Mouse (Mus musculus) midbrain, embryonic 15.5 days (tissue): ENCODE measurements around the gene Sptlc2. TPM values are rescaled to one million over a fixed set of nuclear protein-coding genes. Genes with fewer than 3 reads are reported as not detected.
A peak's percentile ranks its signal among the peaks of the same experiment; 100 is the strongest.
"Not testable (repeated sequence)": the region's sequence is repeated elsewhere in the genome, so short reads cannot be mapped to it uniquely, and the experiment has no call there.

Experiments
- ATAC-seq: fragments of 200-750 bp; cut with Nextera tagmentation; replicated peaks from 2 replicates; pipeline ENCODE4 v1.8.0; 2017; ENCODE audit warnings: moderate TSS enrichment
- H3K27ac ChIP-seq: fragments of 300-500 bp; sonication (generic); 2 replicates; pipeline ENCODE4 v1.5.1; 2015; ENCODE audit warnings: mild to moderate bottlenecking, inconsistent platforms
- H3K27me3 ChIP-seq: fragments of 300-500 bp; sonication (generic); replicated peaks from 2 replicates; pipeline ENCODE4 v1.6.1; 2015; ENCODE audit warnings: inconsistent platforms
- H3K36me3 ChIP-seq: fragments of 300-500 bp; sonication (generic); replicated peaks from 2 replicates; pipeline ENCODE4 v1.6.1; 2015; ENCODE audit warnings: inconsistent platforms
- H3K4me1 ChIP-seq: fragments of 300-500 bp; sonication (generic); 2 replicates; pipeline ENCODE4 v1.6.1; 2015; ENCODE audit warnings: inconsistent platforms
- H3K4me2 ChIP-seq: fragments of 300-500 bp; sonication (generic); 2 replicates; pipeline ENCODE4 v1.6.1; 2015; ENCODE audit warnings: inconsistent platforms, mild to moderate bottlenecking, moderate library complexity
- H3K4me3 ChIP-seq: fragments of 300-500 bp; sonication (generic); 2 replicates; pipeline ENCODE4 v1.5.1; 2015; ENCODE audit warnings: mild to moderate bottlenecking, inconsistent platforms
- H3K9ac ChIP-seq: fragments of 300-500 bp; sonication (generic); 2 replicates; pipeline ENCODE4 v1.6.1; 2015; ENCODE audit warnings: mild to moderate bottlenecking, inconsistent platforms
- H3K9me3 ChIP-seq: fragments of 300-500 bp; sonication (generic); 2 replicates; pipeline ENCODE4 v1.6.1; 2016; ENCODE audit warnings: inconsistent platforms
- WGBS: fragments of 180-500 bp; shearing (Covaris S2); methylation state at CpG from one replicate; pipeline ENCODE4 v1.1.7; 2015; ENCODE audit warnings: mixed read lengths; 5-methylcytosine and 5-hydroxymethylcytosine counted together
- polyA plus RNA-seq: library from polyadenylated mRNA; unstranded; fragments of >200 nt; fragmentation: Nextera tagmentation; extraction: Ambion mirVana; gene quantifications from 2 replicates; pipeline ENCODE4 v1.2.1, GENCODE M21; 2015

The Sptlc2 gene
- polyA plus RNA-seq, 1 experiment from 2014 or later = 68.5 TPM

DNA sequence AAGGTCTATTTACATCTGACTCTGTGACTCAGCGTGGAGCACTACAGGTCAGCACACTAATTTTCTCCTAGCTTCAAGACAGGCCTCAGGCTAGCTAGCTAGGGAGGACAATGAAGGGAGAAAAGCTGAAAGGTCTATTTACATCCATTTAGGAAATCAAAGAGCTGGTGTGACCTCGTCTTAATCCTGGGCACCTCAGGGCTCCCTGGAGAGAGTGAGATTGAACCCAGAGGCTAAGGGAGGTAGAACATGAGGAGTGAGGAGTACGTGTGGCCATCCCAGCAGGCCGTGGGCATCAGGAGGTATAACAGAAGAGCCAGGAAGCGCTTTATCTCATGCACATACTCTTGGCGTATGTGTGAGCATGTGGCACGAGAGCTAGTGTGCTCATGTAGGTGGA lies 104.4 kb downstream of the Sptlc2 start:
- H3K9ac ChIP-seq = no peak overlapping the region
- H3K36me3 ChIP-seq = no peaks in the 10 kb centered on the region
- WGBS = 57% methylated on average over 7 of the region's 7 CpGs
- H3K27me3 ChIP-seq = no peaks in the 10 kb centered on the region
- no peak overlapping the region for H3K4me2 ChIP-seq
- no peak for ATAC-seq
- H3K4me3 ChIP-seq = no peak overlapping the region
- no peaks in the 10 kb centered on the region for H3K9me3 ChIP-seq
- H3K27ac ChIP-seq = no peak overlapping the region
- H3K4me1 ChIP-seq = no peaks in the 10 kb centered on the region

GRCm38 (mm10) chr12:87282743-87283142 lies 105.4 kb downstream of the Sptlc2 start:
- no peak for ATAC-seq
- H3K4me1 ChIP-seq = no peaks in the 10 kb centered on the region
- H3K4me2 ChIP-seq = no peak overlapping the region
- no peaks in the 10 kb centered on the region for H3K27me3 ChIP-seq
- H3K36me3 ChIP-seq = no peaks in the 10 kb centered on the region
- no peaks in the 10 kb centered on the region for H3K9me3 ChIP-seq
- no peak overlapping the region for H3K27ac ChIP-seq
- no peak overlapping the region for H3K4me3 ChIP-seq
- H3K9ac ChIP-seq = no peak overlapping the region
- WGBS = 93% methylated on average over 4 of the region's 4 CpGs

DNA sequence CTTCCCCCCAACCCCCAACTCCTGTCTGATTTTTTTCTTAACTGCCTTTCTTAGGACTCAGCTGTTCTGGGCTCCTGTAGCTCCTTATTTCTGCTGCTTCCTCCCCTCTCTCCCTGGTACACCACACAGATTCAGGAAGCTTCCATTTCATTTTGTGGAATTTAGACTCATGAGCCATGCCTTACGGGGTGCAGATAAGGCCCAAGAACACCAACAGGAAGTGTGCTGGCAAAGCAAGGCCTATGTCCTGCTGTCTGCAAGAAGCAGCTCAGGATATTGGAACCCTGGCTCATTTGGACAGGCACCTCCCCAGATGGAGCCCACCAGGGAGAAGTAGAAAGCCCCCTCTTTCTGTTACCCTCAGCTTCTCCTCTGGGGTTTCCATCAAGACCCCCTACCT lies 106.4 kb downstream of the Sptlc2 start:
- no peaks in the 10 kb centered on the region for H3K27me3 ChIP-seq

GRCm38 (mm10) chr12:87279879-87280278 lies 108.3 kb downstream of the Sptlc2 start:
- H3K4me2 ChIP-seq = no peak overlapping the region
- ATAC-seq = no peak
- WGBS = 34% methylated on average over 14 of the region's 14 CpGs
- no peaks in the 10 kb centered on the region for H3K9me3 ChIP-seq
- H3K9ac ChIP-seq = no peak overlapping the region
- no peak overlapping the region for H3K4me3 ChIP-seq
- peaks cover 9% of the 10 kb centered on the region; the same call in 1 of the 2 replicates for H3K36me3 ChIP-seq
- H3K27me3 ChIP-seq = no peaks in the 10 kb centered on the region
- no peak overlapping the region for H3K27ac ChIP-seq
- no peaks in the 10 kb centered on the region for H3K4me1 ChIP-seq

More for the DNA sequence above, 106.4 kb downstream of the Sptlc2 start:
- Histone ChIP-seq H3K4me2 (no peak overlapping the region), H3K9ac (no peak overlapping the region), H3K36me3 (no peaks in the 10 kb centered on the region), H3K27ac (no peak overlapping the region), H3K4me3 (no peak overlapping the region), H3K4me1 (no peaks in the 10 kb centered on the region), H3K9me3 (no peaks in the 10 kb centered on the region)
- WGBS = 100% methylated on average over 1 of the region's 1 CpGs
- no peak for ATAC-seq

DNA sequence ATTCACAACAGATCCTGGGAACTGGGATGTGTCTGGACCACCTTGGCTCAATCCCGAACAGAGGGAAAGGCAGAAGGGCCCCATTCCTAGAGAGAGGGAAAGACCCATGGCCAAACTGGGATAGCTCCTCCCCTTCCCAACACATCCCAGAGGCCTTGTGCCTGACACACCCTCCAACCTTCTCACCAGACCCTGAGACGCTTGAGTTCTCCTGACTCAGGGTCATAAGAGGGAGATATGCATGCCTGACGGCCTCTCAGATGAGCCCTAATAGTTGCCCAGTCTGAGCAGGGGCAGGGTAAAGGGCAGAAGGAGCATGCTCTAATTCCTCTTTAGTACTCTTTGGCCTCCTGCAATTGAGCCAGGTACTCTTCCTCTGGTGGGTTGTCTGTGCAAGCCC lies 108.8 kb downstream of the Sptlc2 start:
- no peak overlapping the region for H3K4me3 ChIP-seq
- WGBS = 53% methylated on average over 3 of the region's 3 CpGs
- no peak overlapping the region for H3K9ac ChIP-seq
- H3K36me3 ChIP-seq = peaks cover 13% of the 10 kb centered on the region; the same call in 1 of the 2 replicates
- no peak overlapping the region for H3K27ac ChIP-seq
- no peaks in the 10 kb centered on the region for H3K9me3 ChIP-seq
- no peaks in the 10 kb centered on the region for H3K4me1 ChIP-seq
- no peaks in the 10 kb centered on the region for H3K27me3 ChIP-seq
- ATAC-seq = no peak
- no peak overlapping the region for H3K4me2 ChIP-seq

DNA sequence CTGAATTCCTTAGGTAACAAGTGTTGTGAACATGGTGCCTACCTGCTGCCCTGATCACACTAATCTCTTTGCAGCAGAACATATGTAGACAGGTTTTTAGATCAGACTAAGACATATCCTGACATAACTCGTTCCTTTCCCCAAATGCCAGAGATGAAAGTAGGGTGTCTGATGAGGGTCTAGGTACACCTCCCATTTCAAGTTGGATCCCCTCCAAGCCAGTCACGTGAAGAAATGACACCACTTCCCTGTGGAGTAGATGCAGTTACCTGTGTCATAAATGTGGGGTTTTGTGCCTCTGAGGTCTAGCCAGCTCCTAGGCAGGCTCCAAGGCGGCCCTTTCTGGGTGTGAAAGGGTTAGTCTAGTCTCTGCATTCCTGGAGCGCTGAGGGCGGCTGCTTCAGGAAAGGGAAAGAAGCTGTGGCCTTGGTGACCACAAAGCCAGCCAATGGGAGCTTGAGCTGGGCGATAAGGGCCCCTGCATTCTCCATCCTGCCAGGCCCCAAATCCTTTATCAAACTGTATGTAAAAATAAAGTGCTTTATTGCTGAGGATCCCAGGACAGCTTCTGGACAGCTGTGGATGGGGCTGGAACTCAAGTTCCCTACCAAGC lies 109.9 kb downstream of the Sptlc2 start:
- Histone ChIP-seq H3K27me3 (no peaks in the 10 kb centered on the region), H3K36me3 (peaks cover 23% of the 10 kb centered on the region), H3K9ac (no peak overlapping the region), H3K9me3 (no peaks in the 10 kb centered on the region), H3K4me2 (no peak overlapping the region), H3K27ac (no peak overlapping the region), H3K4me1 (no peaks in the 10 kb centered on the region), H3K4me3 (no peak overlapping the region)
- ATAC-seq = no peak
- 26% methylated on average over 6 of the region's 6 CpGs for WGBS

- H3K36me3 ChIP-seq = peaks cover 31% of the 10 kb centered on the region
- H3K27ac ChIP-seq, H3K4me2 ChIP-seq, H3K4me3 ChIP-seq, H3K27me3 ChIP-seq, H3K9me3 ChIP-seq, H3K9ac ChIP-seq, ATAC-seq, H3K4me1 ChIP-seq: not testable (repeated sequence)
- 90% methylated on average over 4 of the region's 4 CpGs for WGBS
Observed at GRCm38 (mm10) chr12:87277251-87277650, 110.9 kb downstream of the Sptlc2 start.

GRCm38 (mm10) chr12:87274853-87275831 lies 113.0 kb downstream of the Sptlc2 start:
- no peaks in the 10 kb centered on the region for H3K9me3 ChIP-seq
- no peak overlapping the region for H3K4me3 ChIP-seq
- ATAC-seq = no peak
- H3K36me3 ChIP-seq = peaks cover 43% of the 10 kb centered on the region
- 91% methylated on average over 9 of the region's 9 CpGs for WGBS
- no peak overlapping the region for H3K4me2 ChIP-seq
- H3K9ac ChIP-seq = no peak overlapping the region
- H3K27me3 ChIP-seq = no peaks in the 10 kb centered on the region
- no peak overlapping the region for H3K27ac ChIP-seq
- no peaks in the 10 kb centered on the region for H3K4me1 ChIP-seq

GRCm38 (mm10) chr12:87267682-87268081 lies 120.5 kb downstream of the Sptlc2 start:
- Histone ChIP-seq H3K36me3 (peaks cover 32% of the 10 kb centered on the region), H3K27ac (no peak overlapping the region), H3K9ac (peak overlapping the region; percentile 85; the same call in 1 of the 2 replicates), H3K4me1 (peaks cover 30% of the 10 kb centered on the region), H3K4me2 (peak overlapping the region; percentile 93), H3K9me3 (no peaks in the 10 kb centered on the region), H3K27me3 (no peaks in the 10 kb centered on the region), H3K4me3 (peak overlapping the region; percentile 83)
- 24% methylated on average over 4 of the region's 4 CpGs for WGBS
- ATAC-seq = no peak

DNA sequence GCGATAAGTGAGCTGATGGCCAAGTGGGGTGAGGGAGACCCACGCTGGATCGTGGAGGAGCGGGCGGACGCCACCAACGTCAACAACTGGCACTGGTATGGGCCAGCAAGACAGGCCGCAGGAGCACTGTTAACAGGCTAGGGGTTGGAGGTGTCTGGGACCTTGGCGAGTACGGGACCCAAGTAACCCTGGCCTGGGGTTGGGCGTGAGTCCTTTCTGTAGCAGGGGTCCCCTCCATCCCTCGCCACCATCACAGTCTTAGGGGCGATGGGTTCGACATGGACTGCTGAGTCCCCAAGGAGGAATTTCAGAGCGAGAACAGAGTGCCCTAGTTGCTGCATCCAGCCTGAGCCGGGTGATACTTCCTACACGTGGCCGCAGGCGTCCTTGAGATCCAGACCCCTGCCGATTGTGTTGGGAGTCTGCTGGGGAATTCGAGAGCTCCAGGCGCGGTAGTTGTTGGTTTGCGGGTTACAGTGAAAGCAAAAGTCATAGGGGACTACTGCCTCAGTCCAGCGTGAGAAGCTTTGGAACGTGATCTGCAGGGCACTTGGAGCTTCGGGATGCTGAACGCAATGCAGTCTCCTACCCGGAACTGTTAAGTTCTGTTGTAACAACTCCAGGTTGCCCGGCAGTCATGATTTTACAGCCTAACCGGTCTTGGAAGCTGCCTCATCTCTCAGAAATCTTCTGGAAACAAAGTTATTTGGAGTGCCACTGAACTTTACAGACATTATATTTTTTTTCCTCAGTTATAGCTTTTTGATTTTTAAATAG lies 121.1 kb downstream of the Sptlc2 start:
- Histone ChIP-seq H3K4me3 (peak overlapping the region; percentile 83), H3K27ac (peak overlapping the region; percentile 87)
- whole genome bisulfite sequencing = under 1% methylated on average over 31 of the region's 31 CpGs

GRCm38 (mm10) chr12:87266108-87266826 lies 121.9 kb downstream of the Sptlc2 start, which contains the start of the genes Vipas39 and Ahsa1:
Gene Vipas39 (minus strand): TSS chr12:87266256.
Gene Ahsa1 (plus strand): TSS chr12:87266479.
- peaks cover 30% of the 10 kb centered on the region for H3K4me1 ChIP-seq
- peak within 1 kb of the TSS; percentile 85 for H3K9ac ChIP-seq
- H3K4me3 ChIP-seq = peak within 1 kb of the TSS; percentile 83
- no peaks in the 10 kb centered on the region for H3K27me3 ChIP-seq
- peak within 1 kb of the TSS; percentile 93 for H3K4me2 ChIP-seq
- H3K9me3 ChIP-seq = no peaks in the 10 kb centered on the region
- ATAC-seq = peak; percentile 98
- peaks cover 40% of the 10 kb centered on the region for H3K36me3 ChIP-seq
- H3K27ac ChIP-seq = peak within 1 kb of the TSS; percentile 87
- under 1% methylated on average over 31 of the region's 31 CpGs for WGBS

More for the DNA sequence above, 121.1 kb downstream of the Sptlc2 start:
- H3K4me2 ChIP-seq = peak overlapping the region; percentile 93
- H3K9ac ChIP-seq = peak overlapping the region; percentile 85
- ATAC-seq = no peak; the same call in 1 of the 2 replicates
- peaks cover 34% of the 10 kb centered on the region for H3K36me3 ChIP-seq
- H3K4me1 ChIP-seq = peaks cover 30% of the 10 kb centered on the region
- H3K9me3 ChIP-seq = no peaks in the 10 kb centered on the region
- H3K27me3 ChIP-seq = no peaks in the 10 kb centered on the region
